Mouse (Mus musculus) CH12.LX (cell line): Measurements from ENCODE around the gene Angptl7.

Experiments
- CTCF ChIP-seq, 2 experiments: IDR thresholded peaks in 1 of 2; conservative IDR thresholded peaks in 1 of 2; 2 replicates each; pipeline ENCODE4 v1.5.1; 2011 to 2012; ENCODE audit warnings: low read depth in 2 of 2, low read length in 2 of 2, improper control_type of control experiment in 1 of 2, inconsistent platforms in 1 of 2, mild to moderate bottlenecking in 1 of 2, moderate library complexity in 1 of 2
- SMC3 ChIP-seq: IDR thresholded peaks from 2 replicates; pipeline ENCODE4 v1.6.1; 2011; ENCODE audit warnings: low read depth, low read length, improper control_type of control experiment
- USF2 ChIP-seq: conservative IDR thresholded peaks from 2 replicates; pipeline ENCODE4 v1.6.1; 2011; ENCODE audit warnings: low read depth, low read length, improper control_type of control experiment

DNA sequence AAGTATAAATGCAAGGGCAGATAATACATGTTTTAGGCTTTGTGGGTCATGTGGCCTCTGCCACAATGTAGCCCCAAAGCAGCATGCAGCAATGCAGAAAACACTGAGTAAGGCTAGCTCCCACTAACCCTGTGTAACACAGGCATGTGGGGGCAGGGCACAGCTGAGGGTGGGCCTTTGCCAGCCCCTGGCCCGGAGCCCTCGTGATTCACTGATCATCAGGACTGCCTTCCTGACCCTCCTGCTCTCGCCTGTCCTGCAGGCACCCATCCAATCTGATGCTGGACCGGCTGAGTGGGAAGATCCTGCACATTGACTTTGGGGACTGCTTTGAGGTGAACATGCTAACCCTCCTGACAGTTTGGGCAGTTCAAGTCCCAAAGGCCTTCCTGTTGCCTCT lies 48.8 kb upstream of the Angptl7 start:
- TF ChIP-seq CTCF (conservative IDR thresholded peaks at IDR 0.05 in 1 of 2, IDR thresholded peaks at IDR 0.05 in 1 of 2; ENCODE audit: low read depth in 2 of 2, low read length in 2 of 2), result no peak
- no peak for TF ChIP-seq USF2
- no peak for TF ChIP-seq SMC3
